Mouse (Mus musculus): Measurements from ENCODE around the gene Srsf2. TPM values are rescaled to one million over a fixed set of nuclear protein-coding genes. Genes with fewer than 3 reads are reported as not detected.
A peak's percentile ranks its signal among the peaks of the same experiment; 100 is the strongest.
"Not testable (repeated sequence)": the region's sequence is repeated elsewhere in the genome, so short reads cannot be mapped to it uniquely, and the experiment has no call there.

Gene Srsf2
- polyA plus RNA-seq, 1 experiment from 2014 or later = 663 TPM

DNA sequence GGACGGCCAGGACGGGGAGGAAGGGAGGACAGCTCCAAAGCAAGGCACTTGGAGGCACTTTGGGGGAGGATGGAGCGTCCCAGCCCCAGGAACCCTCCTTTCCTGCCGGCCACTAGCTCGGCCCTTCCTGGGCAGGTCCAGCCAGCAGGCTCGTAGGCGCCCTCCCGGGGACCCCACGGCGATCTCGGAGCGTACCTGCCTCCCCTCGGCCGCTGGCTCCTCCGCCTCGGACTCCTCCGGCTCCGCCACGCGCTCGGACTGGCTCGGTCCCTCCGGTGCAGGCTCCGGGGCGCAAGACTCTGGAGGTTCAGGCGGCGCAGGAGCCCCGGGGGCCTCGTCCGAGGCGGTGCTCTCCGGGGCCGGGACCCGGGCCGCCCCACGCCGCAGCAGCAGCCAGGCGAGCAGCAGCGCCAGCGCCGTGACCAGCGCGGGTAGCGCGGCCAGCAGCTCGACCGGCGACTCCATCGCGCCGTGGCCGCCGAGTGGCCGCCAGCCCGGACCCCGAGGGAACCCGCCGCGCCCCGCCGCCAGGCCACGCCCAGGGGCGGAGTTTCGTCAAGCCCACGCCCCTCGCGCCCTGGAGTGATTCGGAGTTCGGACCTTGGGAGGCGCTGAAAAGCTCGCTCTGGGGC lies 25.2 kb downstream of the Srsf2 start, which contains the start of gene Mxra7:
Gene Mxra7, minus strand, starts transcription at position 513 of the 632 bp plus-strand sequence.
- Histone ChIP-seq H3K4me3 (ENCODE audit: low read depth, low read length) (peak within 1 kb of the TSS; percentile 77), H3K4me2 (ENCODE audit: low read depth, low read length) (peak within 1 kb of the TSS; percentile 89), H3K27me3 (replicated peaks; ENCODE audit: control insufficient read depth, insufficient read depth, low read length) (no peaks in the 10 kb centered on the region), H3K9ac (ENCODE audit: low read depth, low read length) (peak within 1 kb of the TSS; percentile 83), H3K36me3 (ENCODE audit: control insufficient read depth, insufficient read depth, low read length) (peaks cover 8% of the 10 kb centered on the region; the same call in 1 of the 2 replicates), H3K27ac (replicated peaks; ENCODE audit: low read depth, low read length) (peak within 1 kb of the TSS; percentile 46; the same call in 1 of the 2 replicates), H3K4me1 (ENCODE audit: control insufficient read depth, insufficient read depth, low read length) (peaks cover 11% of the 10 kb centered on the region; the same call in 1 of the 2 replicates), H3K9me3 (ENCODE audit: control insufficient read depth, low read length) (no peaks in the 10 kb centered on the region)
- WGBS = 3% methylated on average over 20 of the region's 71 CpGs
- DNase-seq (ENCODE audit: low spot score) (peak; percentile 76), ATAC-seq (ENCODE audit: low read depth) (peak; percentile 51; the same call in 1 of the 2 replicates)

DNA sequence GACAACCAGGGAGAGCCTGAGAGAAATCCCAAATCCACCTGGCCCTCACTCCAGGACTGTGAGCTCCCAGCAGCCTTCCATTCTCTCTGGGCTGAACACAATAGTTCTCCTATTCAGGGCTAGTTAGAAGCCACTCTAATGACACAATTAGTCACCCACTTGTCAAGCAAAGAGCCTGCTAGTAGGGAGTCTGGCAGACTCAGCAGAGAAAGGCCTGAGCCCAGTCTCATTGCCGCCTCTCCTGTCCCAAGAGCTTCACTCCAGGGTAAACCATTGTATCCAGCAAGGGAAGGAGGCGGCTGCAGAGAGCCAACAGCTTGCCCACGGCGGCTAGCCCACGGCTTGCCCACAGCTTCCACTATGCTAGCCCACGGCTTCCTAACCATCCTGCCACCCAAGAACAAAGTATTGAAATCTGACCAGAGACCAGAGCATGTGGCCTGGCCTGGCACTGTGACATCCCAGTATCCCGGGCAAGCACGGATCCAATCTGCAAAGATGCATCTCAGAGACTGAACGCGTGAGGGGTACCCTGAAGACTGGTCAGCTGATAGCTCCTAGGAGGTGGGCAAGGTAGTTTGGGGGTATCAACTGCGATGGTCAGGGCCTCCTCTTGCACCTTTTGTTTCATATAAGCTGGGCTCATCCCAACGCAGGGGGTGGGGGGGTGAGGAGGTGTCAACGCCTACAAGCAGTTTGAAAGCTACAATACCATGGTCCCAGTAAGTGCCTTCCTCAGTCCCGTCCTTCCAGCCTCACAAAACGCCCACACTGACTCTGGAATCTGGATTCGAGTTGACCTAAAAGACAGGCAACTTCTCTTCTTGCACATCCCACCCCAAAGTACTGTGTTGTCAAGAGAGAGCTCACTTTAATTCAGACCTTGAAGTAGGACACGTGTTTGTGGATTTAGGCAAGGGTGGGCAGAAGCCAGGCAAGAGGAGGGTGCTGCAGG lies 26.1 kb downstream of the Srsf2 start:
- peaks cover 8% of the 10 kb centered on the region; the same call in 1 of the 2 replicates for H3K36me3 ChIP-seq (ENCODE audit: control insufficient read depth, insufficient read depth, low read length)
- WGBS = 25% methylated on average over 17 of the region's 17 CpGs
- H3K27ac ChIP-seq (replicated peaks; ENCODE audit: low read depth, low read length) = peak overlapping the region; percentile 46; the same call in 1 of the 2 replicates
- ATAC-seq (ENCODE audit: low read depth) = peak; percentile 13; the same call in 1 of the 2 replicates
- H3K27me3 ChIP-seq (replicated peaks; ENCODE audit: control insufficient read depth, insufficient read depth, low read length) = no peaks in the 10 kb centered on the region
- peaks cover 11% of the 10 kb centered on the region; the same call in 1 of the 2 replicates for H3K4me1 ChIP-seq (ENCODE audit: control insufficient read depth, insufficient read depth, low read length)
- peak overlapping the region; percentile 89 for H3K4me2 ChIP-seq (ENCODE audit: low read depth, low read length)
- H3K9me3 ChIP-seq (ENCODE audit: control insufficient read depth, low read length) = no peaks in the 10 kb centered on the region
- H3K4me3 ChIP-seq (ENCODE audit: low read depth, low read length) = peak overlapping the region; percentile 77
- peak overlapping the region; percentile 83 for H3K9ac ChIP-seq (ENCODE audit: low read depth, low read length)
- no peak for DNase-seq (ENCODE audit: low spot score)

DNA sequence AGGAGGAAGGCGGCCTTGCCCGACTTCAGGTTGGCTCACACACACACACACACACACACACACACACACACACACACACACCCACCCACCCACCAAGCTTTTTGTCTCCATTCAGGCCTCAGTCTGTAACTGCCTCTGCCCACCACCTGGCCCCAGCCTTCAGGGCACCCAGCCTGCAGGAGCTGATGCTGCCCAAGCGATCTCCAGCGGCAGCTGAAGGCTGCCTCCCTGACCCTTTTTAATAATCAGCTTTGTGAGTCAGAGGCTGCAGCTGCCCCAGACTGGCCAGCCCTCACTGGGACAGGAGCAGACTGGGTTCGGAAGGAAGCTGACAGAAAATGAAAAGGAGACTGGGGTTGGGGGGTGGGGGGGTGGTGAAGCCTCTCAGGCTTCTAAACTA lies 27.7 kb downstream of the Srsf2 start:
- no peak overlapping the region; the same call in 1 of the 2 replicates for H3K27ac ChIP-seq (replicated peaks; ENCODE audit: low read depth, low read length)
- WGBS = 42% methylated on average over 3 of the region's 5 CpGs
- DNase-seq (ENCODE audit: low spot score) (peak; percentile 57), ATAC-seq (ENCODE audit: low read depth) (0 out of 2 replicates have a peak, but pooled peaks have one; percentile 20)
- no peak overlapping the region for H3K9ac ChIP-seq (ENCODE audit: low read depth, low read length)
- H3K4me1 ChIP-seq (ENCODE audit: control insufficient read depth, insufficient read depth, low read length) = peaks cover 11% of the 10 kb centered on the region; the same call in 1 of the 2 replicates
- no peak overlapping the region for H3K4me2 ChIP-seq (ENCODE audit: low read depth, low read length)
- no peaks in the 10 kb centered on the region for H3K36me3 ChIP-seq (ENCODE audit: control insufficient read depth, insufficient read depth, low read length)
- H3K4me3 ChIP-seq (ENCODE audit: low read depth, low read length) = no peak overlapping the region
- H3K27me3 ChIP-seq (replicated peaks; ENCODE audit: control insufficient read depth, insufficient read depth, low read length) = no peaks in the 10 kb centered on the region
- H3K9me3 ChIP-seq (ENCODE audit: control insufficient read depth, low read length) = no peaks in the 10 kb centered on the region

DNA sequence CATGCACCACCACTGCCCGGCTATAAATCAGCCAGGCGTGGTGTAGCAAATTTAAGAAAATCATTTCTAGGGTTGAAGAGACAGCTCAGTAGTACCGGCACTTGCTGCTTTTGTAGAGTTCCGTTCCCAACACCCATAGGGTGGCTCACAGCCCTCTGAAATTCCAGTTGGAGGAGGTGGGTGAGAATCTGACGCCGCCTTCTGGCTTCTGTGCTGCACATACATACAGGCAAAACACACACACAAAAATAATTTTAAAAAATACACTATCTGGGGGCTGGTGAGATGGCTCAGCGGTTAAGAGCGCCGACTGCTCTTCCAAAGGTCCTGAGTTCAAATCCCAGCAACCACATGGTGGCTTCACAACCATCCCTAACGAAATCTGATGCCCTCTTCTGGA lies 29.0 kb downstream of the Srsf2 start:
- peaks cover 11% of the 10 kb centered on the region; the same call in 1 of the 2 replicates for H3K4me1 ChIP-seq (ENCODE audit: control insufficient read depth, insufficient read depth, low read length)

DNA sequence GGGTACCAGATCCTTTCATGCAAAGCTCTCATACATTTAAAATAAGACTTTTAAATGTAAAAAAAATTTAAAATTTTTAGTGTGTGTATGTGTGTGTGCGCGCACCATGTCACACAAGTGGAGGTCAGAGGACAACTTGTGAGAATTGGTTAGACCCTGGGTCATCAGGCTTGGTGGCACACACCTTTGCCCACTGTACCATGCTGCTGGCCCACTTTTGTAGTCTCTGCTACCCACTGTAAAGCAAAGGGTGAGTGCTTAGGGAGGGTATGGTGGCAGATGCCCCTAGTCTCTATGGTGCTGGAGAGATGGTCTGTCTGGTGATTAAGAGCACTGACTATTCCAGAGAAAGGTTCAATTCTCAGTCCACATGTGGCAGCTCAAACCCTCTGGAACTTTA lies 29.6 kb downstream of the Srsf2 start:
- DNase-seq (ENCODE audit: low spot score) = no peak
- 100% methylated on average over 2 of the region's 2 CpGs for WGBS
- peaks cover 13% of the 10 kb centered on the region; the same call in 1 of the 2 replicates for H3K4me1 ChIP-seq (ENCODE audit: control insufficient read depth, insufficient read depth, low read length)

More for the DNA sequence above, 29.0 kb downstream of the Srsf2 start:
- 94% methylated on average over 10 of the region's 10 CpGs for WGBS
- H3K9ac ChIP-seq (ENCODE audit: low read depth, low read length); H3K4me2 ChIP-seq (ENCODE audit: low read depth, low read length); H3K27me3 ChIP-seq (replicated peaks; ENCODE audit: control insufficient read depth, insufficient read depth, low read length); ATAC-seq (ENCODE audit: low read depth); H3K36me3 ChIP-seq (ENCODE audit: control insufficient read depth, insufficient read depth, low read length); H3K9me3 ChIP-seq (ENCODE audit: control insufficient read depth, low read length); H3K27ac ChIP-seq (replicated peaks; ENCODE audit: low read depth, low read length); DNase-seq (ENCODE audit: low spot score); H3K4me3 ChIP-seq (ENCODE audit: low read depth, low read length): not testable (repeated sequence)

DNA sequence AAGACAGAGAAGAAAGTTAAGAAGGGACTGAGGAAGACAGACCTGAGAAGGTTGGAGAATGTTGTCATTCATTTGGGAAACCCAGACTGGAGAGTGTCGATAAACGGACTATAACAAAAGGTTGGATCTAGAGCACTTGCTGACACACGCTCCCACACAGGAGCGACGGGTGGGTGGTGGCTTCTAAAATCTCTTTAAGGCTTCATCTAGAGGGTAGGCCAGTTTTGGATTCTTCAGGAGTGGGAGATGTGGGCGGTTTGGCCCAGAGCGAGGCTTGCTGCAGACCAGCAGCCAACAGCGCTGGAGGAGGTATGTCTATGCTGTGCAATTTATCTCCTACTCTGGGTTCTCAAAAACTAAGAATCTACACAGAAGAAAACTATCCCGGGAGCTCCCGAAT lies 30.3 kb downstream of the Srsf2 start:
- Histone ChIP-seq H3K27ac (replicated peaks; ENCODE audit: low read depth, low read length) (no peak overlapping the region), H3K4me2 (ENCODE audit: low read depth, low read length) (no peak overlapping the region), H3K36me3 (ENCODE audit: control insufficient read depth, insufficient read depth, low read length) (no peaks in the 10 kb centered on the region), H3K4me1 (ENCODE audit: control insufficient read depth, insufficient read depth, low read length) (peaks cover 10% of the 10 kb centered on the region; the same call in 1 of the 2 replicates), H3K9ac (ENCODE audit: low read depth, low read length) (no peak overlapping the region), H3K4me3 (ENCODE audit: low read depth, low read length) (no peak overlapping the region), H3K27me3 (replicated peaks; ENCODE audit: control insufficient read depth, insufficient read depth, low read length) (no peaks in the 10 kb centered on the region), H3K9me3 (ENCODE audit: control insufficient read depth, low read length) (no peaks in the 10 kb centered on the region)
- no peak for ATAC-seq (ENCODE audit: low read depth)
- WGBS = 81% methylated on average over 10 of the region's 10 CpGs
- no peak for DNase-seq (ENCODE audit: low spot score)

More for the DNA sequence above, 29.6 kb downstream of the Srsf2 start:
- Histone ChIP-seq H3K27ac (replicated peaks; ENCODE audit: low read depth, low read length) (no peak overlapping the region), H3K9ac (ENCODE audit: low read depth, low read length) (no peak overlapping the region), H3K36me3 (ENCODE audit: control insufficient read depth, insufficient read depth, low read length) (no peaks in the 10 kb centered on the region), H3K9me3 (ENCODE audit: control insufficient read depth, low read length) (no peaks in the 10 kb centered on the region), H3K4me3 (ENCODE audit: low read depth, low read length) (no peak overlapping the region), H3K27me3 (replicated peaks; ENCODE audit: control insufficient read depth, insufficient read depth, low read length) (no peaks in the 10 kb centered on the region), H3K4me2 (ENCODE audit: low read depth, low read length) (no peak overlapping the region)
- no peak for ATAC-seq (ENCODE audit: low read depth)

DNA sequence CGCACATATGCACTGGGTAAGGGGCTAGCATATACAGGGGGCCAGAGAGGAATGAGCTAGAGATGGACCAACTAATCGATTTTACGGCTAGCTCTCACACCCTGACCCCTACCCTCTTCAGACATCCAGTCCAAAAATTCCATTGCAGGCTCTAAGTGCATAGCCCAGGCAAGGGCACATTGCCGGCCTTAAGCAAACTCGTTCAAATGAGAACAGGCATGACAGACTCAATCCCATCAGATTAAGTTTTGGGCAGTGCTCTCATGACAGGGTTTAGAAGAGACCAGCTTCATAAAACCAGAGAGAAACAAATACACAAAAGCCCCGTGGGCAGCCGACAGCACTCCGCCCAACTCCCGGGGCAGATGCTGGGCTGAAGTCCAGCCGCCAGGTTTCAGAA lies 30.7 kb downstream of the Srsf2 start:
- ATAC-seq (ENCODE audit: low read depth) = no peak
- Histone ChIP-seq H3K4me3 (ENCODE audit: low read depth, low read length) (no peak overlapping the region), H3K4me1 (ENCODE audit: control insufficient read depth, insufficient read depth, low read length) (peaks cover 8% of the 10 kb centered on the region; the same call in 1 of the 2 replicates)

More for the DNA sequence above, 30.7 kb downstream of the Srsf2 start:
- H3K27ac ChIP-seq (replicated peaks; ENCODE audit: low read depth, low read length) = no peak overlapping the region
- no peak for DNase-seq (ENCODE audit: low spot score)
- no peaks in the 10 kb centered on the region for H3K9me3 ChIP-seq (ENCODE audit: control insufficient read depth, low read length)
- WGBS = 63% methylated on average over 10 of the region's 10 CpGs
- no peaks in the 10 kb centered on the region for H3K27me3 ChIP-seq (replicated peaks; ENCODE audit: control insufficient read depth, insufficient read depth, low read length)
- H3K9ac ChIP-seq (ENCODE audit: low read depth, low read length) = no peak overlapping the region
- H3K4me2 ChIP-seq (ENCODE audit: low read depth, low read length) = no peak overlapping the region
- H3K36me3 ChIP-seq (ENCODE audit: control insufficient read depth, insufficient read depth, low read length) = no peaks in the 10 kb centered on the region
